Mouse (Mus musculus) midbrain, embryonic 13.5 days (tissue): ENCODE measurements around the gene Lipe. TPM values are rescaled to one million over a fixed set of nuclear protein-coding genes. Genes with fewer than 3 reads are reported as not detected.

ENCODE experiments used
- ATAC-seq: fragments of 200-750 bp; cut with Nextera tagmentation; 2 replicates; pipeline ENCODE4 v1.8.0; 2017; ENCODE audit warnings: mild to moderate bottlenecking, moderate TSS enrichment, moderate library complexity
- H3K27ac ChIP-seq: fragments of 300-500 bp; sonication (generic); 2 replicates; pipeline ENCODE4 v1.5.1; 2015; ENCODE audit warnings: inconsistent platforms, mild to moderate bottlenecking, moderate library complexity
- H3K27me3 ChIP-seq: fragments of 300-500 bp; sonication (generic); 2 replicates; pipeline ENCODE4 v1.6.1; 2015; ENCODE audit warnings: mild to moderate bottlenecking, inconsistent platforms
- H3K36me3 ChIP-seq: fragments of 300-500 bp; sonication (generic); 2 replicates; pipeline ENCODE4 v1.6.1; 2015; ENCODE audit warnings: mild to moderate bottlenecking, inconsistent platforms
- H3K4me1 ChIP-seq: fragments of 300-500 bp; sonication (generic); replicated peaks from 2 replicates; pipeline ENCODE4 v1.6.1; 2015; ENCODE audit warnings: inconsistent platforms
- H3K4me2 ChIP-seq: fragments of 300-500 bp; sonication (generic); replicated peaks from 2 replicates; pipeline ENCODE4 v1.6.1; 2015; ENCODE audit warnings: moderate library complexity, mild to moderate bottlenecking, inconsistent platforms
- H3K4me3 ChIP-seq: fragments of 300-500 bp; sonication (generic); replicated peaks from 2 replicates; pipeline ENCODE4 v1.5.1; 2015; ENCODE audit warnings: mild to moderate bottlenecking, inconsistent platforms
- H3K9ac ChIP-seq: fragments of 300-500 bp; sonication (generic); replicated peaks from 2 replicates; pipeline ENCODE4 v1.6.1; 2015; ENCODE audit warnings: mild to moderate bottlenecking, inconsistent platforms
- H3K9me3 ChIP-seq: fragments of 300-500 bp; sonication (generic); 2 replicates; pipeline ENCODE4 v1.6.1; 2016; ENCODE audit warnings: mild to moderate bottlenecking, inconsistent platforms
- WGBS: fragments of 180-500 bp; shearing (Covaris S2); methylation state at CpG from one replicate; pipeline ENCODE4 v1.1.7; 2015; 5-methylcytosine and 5-hydroxymethylcytosine counted together
- polyA plus RNA-seq: library from polyadenylated mRNA; unstranded; fragments of >200 nt; fragmentation: Nextera tagmentation; extraction: Ambion mirVana; gene quantifications from 2 replicates; pipeline ENCODE4 v1.2.1, GENCODE M21; 2015

Lipe gene
- 8.4 and 9.9 TPM in 2 replicates for polyA plus RNA-seq

DNA sequence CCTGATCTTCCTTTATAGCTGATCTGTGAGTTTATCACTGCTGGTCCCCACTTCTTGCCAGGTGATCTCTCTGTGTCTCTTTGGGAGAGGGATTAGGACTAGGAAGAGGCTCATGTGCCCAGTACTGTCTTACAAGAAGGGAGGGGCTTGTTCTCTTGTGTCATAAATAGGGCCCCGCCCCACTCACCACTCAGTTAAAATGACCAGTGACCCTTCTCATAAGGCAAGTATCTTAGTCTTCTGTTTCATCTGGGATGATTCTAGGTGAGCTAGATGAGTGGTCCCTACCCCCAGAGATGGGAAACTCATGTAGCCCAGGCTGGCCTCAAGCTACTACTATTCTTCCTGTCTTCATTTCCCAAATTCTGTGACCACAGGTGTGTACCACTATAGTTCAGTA, at the start of gene Lipe:
Gene Lipe, minus strand, starts transcription at position 101 of the 400 bp plus-strand sequence.
- no peaks in the 10 kb centered on the region for H3K9me3 ChIP-seq
- peaks cover 5% of the 10 kb centered on the region for H3K27me3 ChIP-seq
- no peak within 1 kb of the TSS for H3K9ac ChIP-seq
- no peak within 1 kb of the TSS for H3K4me3 ChIP-seq
- no peak within 1 kb of the TSS for H3K4me2 ChIP-seq
- H3K4me1 ChIP-seq: peaks cover 18% of the 10 kb centered on the region
- no peak within 1 kb of the TSS for H3K27ac ChIP-seq
- WGBS: 96% methylated on average over 1 of the region's 1 CpGs
- no peak for ATAC-seq
- H3K36me3 ChIP-seq: no peaks in the 10 kb centered on the region

GRCm38 (mm10) chr7:25440816-25441153, 42.3 kb upstream of the Lipe start:
- no peaks in the 10 kb centered on the region for H3K4me1 ChIP-seq
- ATAC-seq: no peak
- no peaks in the 10 kb centered on the region for H3K27me3 ChIP-seq
- H3K9me3 ChIP-seq: no peaks in the 10 kb centered on the region
- no peak overlapping the region for H3K27ac ChIP-seq
- WGBS: 90% methylated on average over 6 of the region's 6 CpGs
- H3K4me3 ChIP-seq: no peak overlapping the region
- no peak overlapping the region for H3K4me2 ChIP-seq
- H3K9ac ChIP-seq: no peak overlapping the region
- no peaks in the 10 kb centered on the region for H3K36me3 ChIP-seq

- H3K9ac ChIP-seq: no peak overlapping the region
- no peak overlapping the region for H3K4me3 ChIP-seq
- no peak for ATAC-seq
- no peaks in the 10 kb centered on the region for H3K4me1 ChIP-seq
- H3K36me3 ChIP-seq: no peaks in the 10 kb centered on the region
- WGBS: 93% methylated on average over 9 of the region's 9 CpGs
- H3K9me3 ChIP-seq: no peaks in the 10 kb centered on the region
- no peak overlapping the region for H3K4me2 ChIP-seq
- H3K27me3 ChIP-seq: no peaks in the 10 kb centered on the region
- H3K27ac ChIP-seq: no peak overlapping the region
Measured at GRCm38 (mm10) chr7:25439978-25440815, 41.7 kb upstream of the Lipe start.

DNA sequence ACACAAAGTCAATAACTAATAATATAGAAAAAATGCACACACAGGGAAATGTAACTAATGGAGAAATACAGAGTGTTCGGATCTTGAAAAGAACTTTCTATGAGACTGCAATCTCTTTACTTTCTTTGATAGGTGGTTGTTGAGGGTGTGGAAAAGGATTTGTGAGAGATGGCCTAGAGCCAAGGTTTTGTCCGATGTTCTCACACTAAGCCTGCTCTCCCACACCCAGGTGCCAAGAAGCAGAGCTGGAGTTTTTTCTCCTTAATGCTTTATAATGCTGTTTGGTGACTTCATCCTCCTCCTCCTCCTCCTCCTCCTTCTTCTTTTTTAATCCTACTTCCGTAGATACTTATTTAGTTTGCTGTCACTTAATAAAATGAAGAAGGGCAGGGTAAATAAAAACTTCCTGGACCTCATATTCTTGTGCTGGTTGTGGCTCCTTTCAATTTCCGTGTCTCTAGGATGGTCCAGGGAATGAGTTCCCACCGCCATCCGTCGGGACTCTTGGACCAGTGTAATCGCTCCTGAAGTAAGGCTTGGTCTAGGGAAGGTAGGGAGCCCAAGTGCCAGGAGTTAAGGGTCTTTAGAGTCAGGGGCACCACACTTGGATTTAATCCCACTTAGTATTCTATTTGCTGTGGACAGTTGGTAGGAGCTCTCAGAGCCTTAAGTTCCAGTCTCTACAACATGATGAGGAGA, 40.8 kb upstream of the Lipe start:
- Histone ChIP-seq H3K4me1 (no peaks in the 10 kb centered on the region), H3K36me3 (no peaks in the 10 kb centered on the region), H3K27ac (no peak overlapping the region), H3K27me3 (no peaks in the 10 kb centered on the region), H3K4me2 (no peak overlapping the region), H3K9ac (no peak overlapping the region), H3K9me3 (no peaks in the 10 kb centered on the region), H3K4me3 (no peak overlapping the region)
- WGBS: 89% methylated on average over 8 of the region's 8 CpGs
- no peak for ATAC-seq

DNA sequence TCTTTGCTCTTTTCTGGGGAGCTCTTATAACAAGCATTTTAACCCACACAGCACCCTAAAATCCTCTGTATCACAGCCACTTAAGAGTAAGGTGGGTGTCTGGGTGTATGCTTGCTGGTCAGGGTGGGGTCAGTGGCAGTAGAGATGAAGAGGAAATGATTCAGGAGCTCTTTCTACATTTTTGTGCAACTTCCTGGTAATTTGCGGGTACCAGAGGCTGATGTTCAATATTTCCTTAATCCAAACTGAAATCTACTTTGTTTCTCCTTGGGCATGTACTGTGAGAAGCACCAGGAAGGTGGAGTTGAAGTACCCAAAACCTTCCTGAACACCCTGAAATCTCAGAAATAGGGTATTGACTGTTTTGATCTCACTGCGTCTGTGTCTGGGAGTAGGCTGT, 38.2 kb upstream of the Lipe start:
- Histone ChIP-seq H3K4me2 (no peak overlapping the region), H3K36me3 (no peaks in the 10 kb centered on the region), H3K4me1 (peaks cover 8% of the 10 kb centered on the region), H3K27me3 (no peaks in the 10 kb centered on the region), H3K9me3 (no peaks in the 10 kb centered on the region), H3K27ac (no peak overlapping the region), H3K9ac (no peak overlapping the region), H3K4me3 (no peak overlapping the region)
- 91% methylated on average over 2 of the region's 2 CpGs for whole genome bisulfite sequencing
- ATAC-seq: no peak

DNA sequence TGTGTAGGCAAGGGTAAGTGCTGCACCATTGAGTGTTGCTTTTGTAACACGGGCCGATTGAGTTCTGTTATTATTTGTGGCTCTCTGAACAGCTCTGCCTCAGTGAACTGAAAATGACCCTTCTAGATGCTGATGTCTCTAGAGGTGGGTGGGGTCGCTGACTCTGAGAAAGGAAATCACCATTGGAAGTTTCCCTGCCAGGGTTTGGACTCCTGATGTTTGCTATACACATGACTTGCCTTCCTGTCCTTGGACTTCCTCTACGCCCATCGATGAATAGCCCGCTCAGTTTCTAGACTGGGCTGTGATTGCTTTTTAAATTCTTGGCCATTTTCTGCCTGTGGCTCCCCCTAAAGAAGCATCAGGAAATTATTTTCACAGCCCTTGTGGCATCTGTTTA, 37.7 kb upstream of the Lipe start:
- WGBS: 86% methylated on average over 6 of the region's 6 CpGs
- no peak overlapping the region for H3K9ac ChIP-seq
- peaks cover 8% of the 10 kb centered on the region for H3K4me1 ChIP-seq
- H3K4me3 ChIP-seq: no peak overlapping the region
- ATAC-seq: no peak
- H3K36me3 ChIP-seq: no peaks in the 10 kb centered on the region
- no peak overlapping the region for H3K27ac ChIP-seq
- H3K27me3 ChIP-seq: no peaks in the 10 kb centered on the region
- H3K4me2 ChIP-seq: no peak overlapping the region
- no peaks in the 10 kb centered on the region for H3K9me3 ChIP-seq

- Histone ChIP-seq H3K27ac (no peak overlapping the region), H3K4me1 (peaks cover 8% of the 10 kb centered on the region), H3K4me3 (no peak overlapping the region), H3K36me3 (no peaks in the 10 kb centered on the region), H3K9ac (no peak overlapping the region), H3K27me3 (no peaks in the 10 kb centered on the region), H3K9me3 (no peaks in the 10 kb centered on the region), H3K4me2 (no peak overlapping the region)
- WGBS: 92% methylated on average over 2 of the region's 2 CpGs
- no peak for ATAC-seq
Measured at GRCm38 (mm10) chr7:25435546-25435851, 37.0 kb upstream of the Lipe start.

DNA sequence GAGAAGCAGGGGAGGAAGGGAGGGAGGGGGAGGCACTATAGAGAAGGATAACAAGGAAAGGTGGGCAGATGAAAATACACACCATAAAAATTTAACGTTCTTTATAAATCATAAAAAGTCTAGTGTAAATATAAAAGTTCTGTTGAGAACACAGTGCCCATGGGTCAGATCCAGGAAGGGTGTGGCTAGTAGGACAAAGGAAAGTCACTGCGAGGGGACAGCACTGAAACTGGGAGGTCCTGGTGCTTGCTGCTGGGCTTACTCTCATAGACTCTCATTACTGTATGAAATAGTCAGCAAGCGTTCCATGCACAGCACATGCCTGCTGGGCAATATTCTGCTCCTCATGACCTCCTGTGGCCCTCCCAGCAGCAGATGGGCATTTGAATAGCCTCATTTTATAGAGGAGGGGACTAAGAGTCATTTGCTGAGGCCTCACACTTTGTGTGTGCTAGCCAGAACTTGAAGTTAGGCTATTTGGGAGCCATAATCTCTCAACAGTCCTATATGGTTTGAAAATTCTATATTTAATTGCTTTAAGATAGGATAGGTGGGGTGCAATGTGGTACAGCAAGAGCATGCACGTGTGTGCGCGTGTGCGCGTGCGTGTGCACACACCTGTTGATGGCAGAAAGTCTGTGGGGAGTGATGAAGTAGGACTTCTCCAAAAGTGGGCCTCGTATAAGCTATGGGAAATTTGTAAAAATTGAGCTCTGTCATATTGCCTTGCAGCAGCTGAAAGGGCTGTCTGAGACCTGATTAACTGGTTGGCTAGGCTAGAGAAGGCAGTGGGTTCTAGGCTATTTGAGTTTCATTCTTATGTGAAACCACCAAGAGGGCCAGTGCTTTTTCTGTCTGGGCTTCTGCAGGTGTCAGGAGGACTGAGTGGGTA, 36.4 kb upstream of the Lipe start:
- Histone ChIP-seq H3K9ac (no peak overlapping the region), H3K36me3 (no peaks in the 10 kb centered on the region), H3K27me3 (no peaks in the 10 kb centered on the region), H3K4me3 (no peak overlapping the region), H3K27ac (no peak overlapping the region), H3K4me1 (peaks cover 8% of the 10 kb centered on the region), H3K9me3 (no peaks in the 10 kb centered on the region), H3K4me2 (no peak overlapping the region)
- WGBS: 88% methylated on average over 10 of the region's 10 CpGs
- no peak for ATAC-seq

GRCm38 (mm10) chr7:25433781-25434560, 35.5 kb upstream of the Lipe start:
- H3K4me2 ChIP-seq: no peak overlapping the region
- 0 out of 2 replicates have a peak overlapping the region, but pooled peaks have one; percentile 9 for H3K27ac ChIP-seq
- peaks cover 8% of the 10 kb centered on the region for H3K4me1 ChIP-seq
- H3K4me3 ChIP-seq: no peak overlapping the region
- no peaks in the 10 kb centered on the region for H3K36me3 ChIP-seq
- no peaks in the 10 kb centered on the region for H3K27me3 ChIP-seq
- ATAC-seq: no peak
- no peak overlapping the region for H3K9ac ChIP-seq
- no peaks in the 10 kb centered on the region for H3K9me3 ChIP-seq
- 90% methylated on average over 9 of the region's 9 CpGs for WGBS

DNA sequence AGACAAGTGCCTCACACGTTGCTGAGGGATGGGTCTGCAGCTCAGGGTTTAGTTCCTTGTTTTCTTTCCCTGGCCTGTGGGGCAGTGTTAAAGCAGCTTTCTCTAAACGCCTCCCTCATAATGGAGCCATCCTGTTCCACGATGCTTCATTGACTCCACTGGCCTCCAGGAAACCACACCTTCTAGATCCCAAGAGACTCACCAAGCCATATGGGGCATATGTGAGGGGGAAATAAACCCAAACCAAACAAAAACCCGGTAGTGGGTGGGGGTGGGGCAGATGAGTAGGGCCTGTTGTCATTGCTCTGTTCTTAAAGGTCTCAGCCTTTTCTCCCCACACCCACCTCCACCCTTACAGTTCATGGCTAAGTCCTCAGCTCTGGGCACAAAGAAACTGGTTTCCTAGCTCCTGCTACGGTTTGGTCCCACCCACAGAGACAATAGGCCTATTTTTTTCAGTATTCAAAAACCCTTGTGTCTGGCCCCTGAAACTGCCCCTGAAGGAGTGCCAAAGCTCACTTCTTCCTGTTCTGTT, 34.6 kb upstream of the Lipe start:
- WGBS: 18% methylated on average over 5 of the region's 5 CpGs
- Histone ChIP-seq H3K27ac (no peak overlapping the region), H3K9ac (no peak overlapping the region), H3K27me3 (no peaks in the 10 kb centered on the region), H3K4me2 (no peak overlapping the region), H3K9me3 (no peaks in the 10 kb centered on the region), H3K36me3 (no peaks in the 10 kb centered on the region), H3K4me1 (peaks cover 8% of the 10 kb centered on the region), H3K4me3 (no peak overlapping the region)
- ATAC-seq: no peak

GRCm38 (mm10) chr7:25432381-25432780, 33.9 kb upstream of the Lipe start:
- Histone ChIP-seq H3K4me1 (peaks cover 8% of the 10 kb centered on the region), H3K9ac (no peak overlapping the region), H3K9me3 (no peaks in the 10 kb centered on the region), H3K27me3 (no peaks in the 10 kb centered on the region), H3K36me3 (no peaks in the 10 kb centered on the region), H3K27ac (no peak overlapping the region), H3K4me3 (no peak overlapping the region), H3K4me2 (no peak overlapping the region)
- ATAC-seq: no peak
- whole genome bisulfite sequencing: 92% methylated on average over 6 of the region's 6 CpGs
